Mouse (Mus musculus): Measurements from ENCODE around the gene Gm47841.

The Gm47841 gene

DNA sequence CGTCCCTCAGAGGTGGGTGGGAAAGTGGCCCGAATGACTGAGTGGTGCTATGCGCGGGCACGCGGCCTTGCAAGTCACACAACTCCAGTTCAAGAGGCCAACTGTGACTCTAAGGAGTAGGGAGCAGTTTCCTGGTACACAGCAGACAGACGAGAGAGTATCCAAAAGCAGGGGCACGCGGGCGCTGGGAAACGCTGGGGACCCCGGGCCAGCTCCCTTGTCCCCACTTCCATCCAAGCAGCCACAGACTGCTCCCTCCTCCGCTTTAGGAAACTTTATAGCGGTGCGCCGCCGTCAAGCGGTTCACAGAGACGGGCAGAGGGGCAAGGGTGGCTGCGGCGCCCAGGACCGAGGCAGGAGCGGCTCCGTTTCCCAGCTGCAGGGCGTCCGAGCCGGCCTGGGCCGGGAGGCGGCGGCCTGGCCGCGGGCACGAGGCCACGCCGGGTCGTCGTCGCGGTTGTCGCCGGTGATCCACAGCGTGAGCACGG is 1.1 kb downstream of the Gm47841 start:
- no peak for DNase-seq (ENCODE audit: low read depth, low spot score)

DNA sequence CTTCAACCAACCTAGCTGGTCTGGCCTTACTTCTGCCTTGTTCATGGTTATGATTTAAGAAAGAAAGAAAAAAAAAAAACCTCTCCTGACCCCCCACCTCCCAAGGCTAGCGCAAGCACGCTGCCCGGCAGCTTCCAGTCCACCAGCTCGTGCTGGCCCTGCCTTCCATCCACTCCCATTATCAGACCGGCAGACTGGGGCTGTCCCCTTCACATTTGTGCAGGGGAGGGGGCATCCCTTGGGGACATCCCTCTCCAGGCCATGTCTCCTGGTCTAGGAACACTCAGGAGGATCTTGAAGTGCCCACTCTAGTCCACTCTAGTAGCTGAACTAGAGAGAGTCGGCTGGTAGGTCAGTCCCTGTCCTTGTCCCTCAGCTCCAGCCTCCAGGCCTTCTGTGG is 2.7 kb downstream of the Gm47841 start:
- DNase-seq (ENCODE audit: low read depth, low spot score), result no peak

DNA sequence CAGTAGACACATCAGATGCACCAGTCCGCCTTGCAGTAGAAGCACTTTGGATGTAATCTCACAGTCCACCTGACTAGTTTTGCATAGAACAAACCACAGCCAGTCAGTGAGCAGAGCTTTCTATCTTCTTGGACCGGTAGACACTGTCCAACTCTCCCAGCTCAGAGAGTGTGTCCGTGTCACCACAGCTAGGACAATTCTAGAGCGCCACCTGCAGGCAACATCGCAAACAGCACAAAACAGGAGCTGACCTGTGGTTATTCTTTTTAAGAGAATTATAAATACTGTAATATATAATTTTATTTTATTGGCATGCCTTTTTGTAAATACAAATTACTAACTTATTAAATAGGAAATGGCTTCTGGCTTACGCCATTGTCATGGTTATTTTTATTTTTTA is 4.6 kb downstream of the Gm47841 start:
- DNase-seq (ENCODE audit: low read depth, low spot score), result peak; percentile 73

DNA sequence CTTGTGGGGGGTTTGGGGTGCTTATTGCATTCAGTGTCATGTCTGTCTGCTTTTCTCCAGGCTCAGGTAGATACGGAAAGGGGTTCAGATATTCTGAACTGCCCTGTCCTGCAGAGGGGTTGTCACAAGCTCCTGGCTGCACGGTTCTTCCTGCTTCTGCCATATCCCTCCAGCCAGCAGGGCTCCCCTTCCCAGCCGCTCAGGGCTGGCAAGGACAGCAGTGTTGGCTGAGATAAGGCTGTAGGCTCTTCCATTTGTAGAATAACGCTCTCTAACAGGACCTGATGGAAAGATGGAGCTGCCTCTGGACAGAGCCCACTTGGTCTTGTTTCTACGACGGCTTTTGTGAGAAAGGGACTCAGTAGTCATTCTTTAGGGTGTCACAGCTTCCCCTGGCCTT is 5.2 kb downstream of the Gm47841 start:
- DNase-seq (ENCODE audit: low read depth, low spot score), result no peak

DNA sequence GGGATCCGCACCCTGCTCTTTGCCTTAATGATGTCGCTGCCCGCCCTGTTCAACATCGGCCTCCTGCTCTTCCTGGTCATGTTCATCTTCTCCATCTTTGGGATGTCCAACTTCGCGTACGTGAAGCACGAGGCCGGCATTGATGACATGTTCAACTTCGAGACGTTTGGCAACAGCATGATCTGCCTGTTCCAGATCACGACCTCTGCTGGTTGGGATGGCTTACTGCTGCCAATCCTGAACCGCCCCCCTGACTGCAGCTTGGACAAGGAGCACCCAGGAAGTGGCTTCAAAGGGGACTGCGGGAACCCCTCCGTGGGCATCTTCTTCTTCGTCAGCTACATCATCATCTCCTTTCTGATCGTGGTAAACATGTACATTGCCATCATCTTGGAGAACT is 7.5 kb downstream of the Gm47841 start:
- no peak for DNase-seq (ENCODE audit: low read depth, low spot score)

DNA sequence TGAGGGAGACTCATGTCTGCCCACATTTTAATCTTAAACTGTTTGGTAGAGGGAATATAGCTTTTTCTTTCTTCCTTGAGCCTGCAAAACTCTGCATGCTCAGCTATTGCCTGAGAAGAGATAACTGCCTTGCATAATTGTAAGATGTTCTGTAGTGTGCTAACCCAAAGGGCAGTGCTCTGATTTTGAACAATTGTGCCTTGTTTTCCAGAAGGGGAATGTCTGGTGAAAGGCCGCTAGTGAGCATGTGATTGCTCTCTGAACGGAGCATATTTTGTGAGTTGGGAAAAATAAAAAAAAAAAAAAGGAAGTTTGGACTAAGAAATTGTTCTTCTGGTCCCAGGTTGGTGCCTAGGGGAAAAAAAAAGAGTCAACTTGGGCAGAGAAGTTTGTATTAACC is 18.2 kb downstream of the Gm47841 start:
- DNase-seq (ENCODE audit: low read depth, low spot score), result no peak

DNA sequence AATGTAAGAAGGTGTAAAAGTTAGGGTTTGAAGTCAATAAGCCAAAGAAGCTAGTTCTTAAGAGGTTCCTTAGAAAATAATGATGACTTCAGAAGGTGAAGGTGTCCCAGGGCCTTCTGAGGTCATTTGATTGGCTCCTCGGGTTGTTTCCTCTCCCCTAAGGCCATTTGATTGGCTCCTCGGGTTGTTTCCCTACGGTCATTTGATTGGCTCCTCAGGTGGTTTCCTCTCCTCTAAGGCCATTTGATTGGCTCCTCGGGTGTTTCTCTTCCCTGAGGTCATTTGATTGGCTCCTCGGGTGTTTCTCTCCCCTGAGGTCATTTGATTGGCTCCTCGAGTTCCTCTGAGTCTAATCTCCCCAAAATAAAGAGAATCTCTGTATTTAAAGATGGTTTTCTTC is 35.8 kb downstream of the Gm47841 start:
- DNase-seq (ENCODE audit: low read depth, low spot score), result no peak

DNA sequence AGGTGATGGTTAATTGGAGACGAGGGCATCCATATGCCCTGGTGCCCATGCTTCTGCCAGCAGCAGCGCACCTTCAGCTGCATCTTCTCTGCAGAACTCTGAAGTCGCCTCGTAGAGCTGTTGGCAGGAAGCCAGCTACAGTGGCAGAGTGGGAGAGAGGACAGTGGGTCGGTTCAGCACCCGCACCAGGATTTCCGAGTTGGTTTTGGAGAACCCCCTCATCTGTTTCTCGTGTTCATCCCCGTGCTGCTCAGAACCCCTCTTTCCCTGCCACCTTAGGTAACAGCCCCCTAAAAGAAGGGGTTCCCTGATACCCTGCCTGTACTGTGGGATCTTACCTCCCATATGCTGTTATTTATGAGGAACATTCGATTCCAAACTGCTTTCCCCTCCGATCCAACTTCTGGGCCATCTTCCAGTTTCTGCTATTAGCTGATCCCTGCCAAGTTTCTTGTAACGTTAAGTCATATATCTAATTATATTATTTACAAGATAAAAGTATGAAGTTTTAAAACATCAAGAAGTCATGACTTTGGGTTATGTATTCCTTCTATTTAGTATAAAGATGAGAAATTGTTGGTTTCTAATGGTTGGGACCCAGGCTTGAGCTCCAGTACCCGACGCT is 38.7 kb downstream of the Gm47841 start:
- DNase-seq (ENCODE audit: low read depth, low spot score), result no peak

DNA sequence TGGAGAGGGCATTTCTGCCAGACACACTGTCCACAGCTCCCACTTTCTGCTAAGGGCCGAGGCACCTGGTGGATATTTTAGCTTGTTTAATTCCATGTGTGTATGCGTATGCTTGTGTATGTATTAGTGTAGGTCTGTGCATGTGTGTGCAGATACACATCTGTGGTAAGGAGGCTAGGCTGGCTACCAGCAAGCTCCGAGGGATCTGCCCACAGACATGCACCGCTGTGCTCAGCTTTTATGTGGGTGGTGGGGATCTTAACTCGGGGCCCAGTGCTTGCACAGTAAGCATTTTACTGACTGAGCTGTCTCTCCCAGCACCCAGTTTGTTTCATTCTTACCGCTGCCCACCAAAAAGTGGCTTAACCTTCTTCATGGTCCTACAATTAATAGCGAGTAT is 40.0 kb downstream of the Gm47841 start:
- DNase-seq (ENCODE audit: low read depth, low spot score), result no peak

DNA sequence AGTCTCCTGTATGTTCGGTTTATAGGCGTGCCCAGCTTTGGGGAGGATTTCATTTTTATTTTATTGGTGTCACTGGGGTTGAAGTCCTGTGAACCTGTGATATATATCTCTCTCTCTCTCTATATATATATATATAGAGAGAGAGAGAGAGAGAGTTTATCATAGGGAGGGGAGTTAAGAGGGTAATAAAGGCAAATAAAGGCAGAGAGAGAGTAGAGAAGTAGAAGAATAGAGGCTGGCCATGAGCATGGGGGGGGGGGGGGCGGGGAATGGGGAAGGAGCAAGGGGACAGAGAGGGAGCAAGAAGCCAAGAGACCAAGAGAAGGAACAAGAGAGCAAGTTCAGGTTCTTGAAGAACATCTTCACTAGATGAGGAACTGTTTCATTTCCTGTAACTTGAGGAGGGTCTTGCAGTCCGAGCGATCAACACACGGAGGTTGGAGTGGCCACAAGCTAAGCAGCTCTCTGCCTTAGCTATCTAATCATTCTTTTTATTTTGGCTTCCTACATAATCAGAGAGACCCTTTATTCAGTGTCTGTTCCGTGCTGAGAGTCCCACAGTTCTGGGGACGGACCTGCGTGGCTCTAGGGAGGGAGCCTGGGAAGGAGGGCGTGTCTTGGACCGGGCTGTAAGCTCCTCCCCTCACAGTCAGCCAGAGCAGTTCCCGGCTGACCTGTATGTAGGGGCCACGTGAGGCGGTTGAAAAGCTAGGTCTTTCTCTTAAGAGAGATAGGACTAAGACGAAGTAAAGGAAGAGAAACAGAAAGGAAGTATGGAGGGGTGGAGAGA is 40.8 kb downstream of the Gm47841 start:
- peak; percentile 65 for DNase-seq (ENCODE audit: low read depth, low spot score)

DNA sequence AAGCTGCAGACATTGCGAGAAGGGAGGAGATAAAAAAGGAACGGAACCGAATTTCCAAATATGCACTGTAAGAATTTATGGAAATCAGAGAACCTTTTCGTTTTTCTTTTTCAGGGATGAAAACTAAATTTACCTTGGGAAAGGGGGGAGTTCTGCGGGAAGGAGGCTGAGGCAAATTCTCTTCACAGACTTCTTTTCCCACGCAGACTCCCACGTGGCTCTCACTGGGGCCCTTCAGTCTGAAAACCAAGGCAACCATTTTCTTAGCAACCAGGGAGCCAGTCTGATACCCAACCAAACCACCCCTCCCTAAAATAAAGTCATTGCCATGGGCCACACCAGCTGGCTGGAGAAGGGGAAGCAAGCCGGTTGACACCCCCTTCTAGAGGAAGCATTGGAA is 41.5 kb downstream of the Gm47841 start:
- DNase-seq (ENCODE audit: low read depth, low spot score), result no peak

DNA sequence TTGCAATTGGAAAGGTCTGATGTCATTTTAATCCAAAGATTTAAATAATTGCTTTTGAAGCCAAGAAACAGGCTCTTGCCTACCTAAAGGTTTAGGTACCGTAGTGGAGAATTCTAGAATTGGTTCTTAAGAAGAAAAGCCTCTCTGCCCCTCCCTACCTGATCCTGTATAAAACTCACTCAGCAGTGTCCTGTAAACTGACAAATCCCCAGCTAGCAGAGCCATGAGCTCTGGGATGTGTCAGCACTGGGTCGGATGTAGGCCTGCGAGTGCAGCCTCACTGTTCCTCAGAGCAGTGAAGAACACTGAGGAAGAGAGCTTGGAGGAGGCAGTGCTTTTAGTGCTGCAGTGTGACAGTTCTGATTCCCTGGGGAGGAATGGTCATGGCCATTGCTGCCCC is 42.7 kb downstream of the Gm47841 start:
- DNase-seq (ENCODE audit: low read depth, low spot score), result no peak

DNA sequence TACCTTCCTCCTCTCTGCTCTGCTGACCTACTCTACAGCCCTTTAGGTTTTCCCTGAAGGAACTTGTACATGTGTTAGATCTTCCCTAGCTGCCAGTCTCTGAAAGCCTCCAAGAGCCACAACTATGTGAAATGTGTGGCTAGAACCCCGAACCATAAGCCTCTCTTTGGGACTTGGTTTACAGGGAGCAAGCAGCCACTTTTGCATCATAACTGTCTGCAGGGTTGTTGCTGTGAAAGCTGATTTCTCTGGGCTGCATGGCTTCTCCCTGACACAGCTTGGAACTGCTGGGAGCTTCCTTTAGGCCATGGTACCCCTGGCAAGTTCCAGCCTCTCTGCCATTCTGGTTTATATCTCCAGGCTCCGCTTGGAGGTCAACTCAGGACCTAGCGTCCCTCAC is 44.7 kb downstream of the Gm47841 start:
- DNase-seq (ENCODE audit: low read depth, low spot score), result no peak

DNA sequence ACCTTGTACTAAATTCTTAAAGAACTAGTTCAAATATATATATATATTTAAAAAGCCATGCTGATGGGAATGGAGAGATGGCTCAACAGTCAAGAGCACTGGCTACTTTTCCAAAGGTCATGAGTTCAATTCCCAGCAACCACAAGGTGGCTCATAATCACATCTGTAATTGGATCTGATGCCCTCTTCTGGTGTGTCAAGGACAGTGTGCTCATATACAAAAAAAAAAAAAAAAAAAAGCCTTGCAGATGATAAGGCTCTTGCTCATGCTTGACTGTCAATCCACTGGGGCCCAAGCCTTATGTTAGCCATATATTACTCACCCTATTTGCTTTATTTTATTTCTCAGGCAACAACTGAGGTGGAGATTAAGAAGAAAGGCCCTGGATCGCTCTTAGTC is 45.5 kb downstream of the Gm47841 start:
- no peak for DNase-seq (ENCODE audit: low read depth, low spot score)

DNA sequence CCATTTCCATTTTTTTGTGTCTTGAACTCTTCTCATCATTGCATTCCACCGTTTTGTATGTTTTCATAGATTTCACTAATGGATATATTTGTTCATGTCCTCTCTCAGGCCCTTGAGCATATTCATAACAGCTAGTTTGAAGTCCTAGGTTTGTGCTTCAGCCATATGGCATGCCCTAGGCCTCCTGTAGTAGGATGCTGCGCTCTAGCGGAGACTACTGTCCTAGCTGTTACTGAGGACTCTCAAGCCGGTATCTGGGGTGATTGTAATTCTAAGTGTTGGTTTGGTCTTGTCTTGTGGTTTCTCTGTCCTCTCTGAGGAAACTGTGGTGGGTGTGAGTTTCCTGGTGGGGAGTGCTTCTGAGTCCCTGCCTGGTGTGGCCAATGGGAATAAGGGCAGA is 50.1 kb downstream of the Gm47841 start:
- DNase-seq (ENCODE audit: low read depth, low spot score), result peak; percentile 39

All from mesoderm, embryonic 11.5 days (tissue).